Mouse (Mus musculus) stomach, embryonic 16.5 days (tissue): ENCODE data around the gene Mthfd1. TPM values are rescaled to one million over a fixed set of nuclear protein-coding genes. Genes with fewer than 3 reads are reported as not detected.
A peak's percentile ranks its signal among the peaks of the same experiment; 100 is the strongest.

Experiments used
- ATAC-seq: fragments of 200-750 bp; cut with Nextera tagmentation; 2 replicates; pipeline ENCODE4 v1.8.0; 2017; ENCODE audit warnings: moderate number of reproducible peaks, moderate TSS enrichment; ENCODE audit not compliant: insufficient read depth, low FRiP score
- H3K27ac ChIP-seq: fragments of 300-500 bp; sonication (generic); 2 replicates; pipeline ENCODE4 v1.5.1; 2014; ENCODE audit warnings: low read length
- H3K27me3 ChIP-seq: fragments of 300-500 bp; sonication (generic); 2 replicates; pipeline ENCODE4 v1.6.1; 2014; ENCODE audit warnings: low read length, control low read depth, mixed read lengths; ENCODE audit not compliant: control insufficient read depth, insufficient read depth
- H3K36me3 ChIP-seq: fragments of 300-500 bp; sonication (generic); 2 replicates; pipeline ENCODE4 v1.6.1; 2014; ENCODE audit warnings: low read length; ENCODE audit not compliant: control insufficient read depth, insufficient read depth
- H3K4me1 ChIP-seq: fragments of 300-500 bp; sonication (generic); 2 replicates; pipeline ENCODE4 v1.6.1; 2014; ENCODE audit warnings: low read length, control low read depth, mixed read lengths; ENCODE audit not compliant: control insufficient read depth, insufficient read depth
- H3K4me2 ChIP-seq: fragments of 300-500 bp; sonication (generic); 2 replicates; pipeline ENCODE4 v1.6.1; 2014; ENCODE audit warnings: low read depth, low read length, mixed read lengths
- H3K4me3 ChIP-seq: fragments of 300-500 bp; sonication (generic); replicated peaks from 2 replicates; pipeline ENCODE4 v1.5.1; 2014; ENCODE audit warnings: mild to moderate bottlenecking, low read length
- H3K9ac ChIP-seq: fragments of 300-500 bp; sonication (generic); 2 replicates; pipeline ENCODE4 v1.6.1; 2014; ENCODE audit warnings: low read length
- H3K9me3 ChIP-seq: fragments of 300-500 bp; sonication (generic); replicated peaks from 2 replicates; pipeline ENCODE4 v1.6.1; 2016; ENCODE audit warnings: low read length, control low read depth; ENCODE audit not compliant: control insufficient read depth
- WGBS: fragments of 180-500 bp; shearing (Covaris S2); extraction: QIAGEN DNeasy Blood & Tissue Kit; methylation state at CpG from one replicate; pipeline ENCODE4 v1.1.7; 2014; 5-methylcytosine and 5-hydroxymethylcytosine counted together
- polyA plus RNA-seq: library from polyadenylated mRNA; unstranded; fragments of >200 nt; fragmentation: Nextera tagmentation; extraction: Ambion mirVana; gene quantifications from 2 replicates; pipeline ENCODE4 v1.2.1, GENCODE M21; 2015

Gene Mthfd1
- polyA plus RNA-seq, 1 experiment from 2014 or later: 82.4 TPM

- Histone ChIP-seq H3K9ac (peak overlapping the region; percentile 100), H3K4me3 (peak overlapping the region; percentile 96), H3K27ac (peak overlapping the region; percentile 46), H3K9me3 (no peaks in the 10 kb centered on the region), H3K36me3 (no peaks in the 10 kb centered on the region), H3K27me3 (no peaks in the 10 kb centered on the region), H3K4me2 (peak overlapping the region; percentile 80), H3K4me1 (peaks cover 33% of the 10 kb centered on the region)
- 23% methylated on average over 14 of the region's 14 CpGs for WGBS
- ATAC-seq: no peak
These were observed 112.2 kb downstream of the Mthfd1 start for GRCm38 (mm10) chr12:76367096-76367995.

GRCm38 (mm10) chr12:76368201-76368789 lies 113.2 kb downstream of the Mthfd1 start:
- peak overlapping the region; percentile 96 for H3K4me3 ChIP-seq
- H3K4me1 ChIP-seq: peaks cover 40% of the 10 kb centered on the region
- no peaks in the 10 kb centered on the region for H3K9me3 ChIP-seq
- H3K9ac ChIP-seq: peak overlapping the region; percentile 100
- WGBS: 13% methylated on average over 9 of the region's 9 CpGs
- H3K4me2 ChIP-seq: peak overlapping the region; percentile 80
- no peaks in the 10 kb centered on the region for H3K36me3 ChIP-seq
- H3K27ac ChIP-seq: peak overlapping the region; percentile 100
- ATAC-seq: no peak
- no peaks in the 10 kb centered on the region for H3K27me3 ChIP-seq

- peak overlapping the region; percentile 100 for H3K9ac ChIP-seq
These were observed 113.7 kb downstream of the Mthfd1 start for GRCm38 (mm10) chr12:76368790-76369205.

More at GRCm38 (mm10) chr12:76368790-76369205, 113.7 kb downstream of the Mthfd1 start:
- ATAC-seq: peak; percentile 22; the same call in 1 of the 2 replicates
- peak overlapping the region; percentile 80 for H3K4me2 ChIP-seq
- H3K27me3 ChIP-seq: no peaks in the 10 kb centered on the region
- peak overlapping the region; percentile 96 for H3K4me3 ChIP-seq
- WGBS: under 1% methylated on average over 26 of the region's 26 CpGs
- peak overlapping the region; percentile 100 for H3K27ac ChIP-seq
- peaks cover 40% of the 10 kb centered on the region for H3K4me1 ChIP-seq
- no peaks in the 10 kb centered on the region for H3K9me3 ChIP-seq
- H3K36me3 ChIP-seq: no peaks in the 10 kb centered on the region

Other genes starting within 250 kb of the Mthfd1 start
- gene Esr2, start 78.0 kb upstream of the Mthfd1 start, polyA plus RNA-seq: 0.06 TPM in 1 of 2 replicates, not detected in the other
- gene Tex21, start 8.6 kb upstream of the Mthfd1 start, polyA plus RNA-seq: not detected in 2 replicates
- gene Akap5, start 69.6 kb downstream of the Mthfd1 start, polyA plus RNA-seq: 4.8 TPM in 2 replicates
- 11.0 and 12.0 TPM in 2 replicates for gene Zbtb25, start 114.3 kb downstream of the Mthfd1 start, polyA plus RNA-seq
- gene Zbtb1, start 115.0 kb downstream of the Mthfd1 start, polyA plus RNA-seq: 8.4 and 8.7 TPM in 2 replicates
- 13.6 and 15.3 TPM in 2 replicates for gene Hspa2, start 148.9 kb downstream of the Mthfd1 start, polyA plus RNA-seq
- 3.2 and 3.3 TPM in 2 replicates for gene Ppp1r36, start 162.2 kb downstream of the Mthfd1 start, polyA plus RNA-seq